Mouse (Mus musculus) midbrain, embryonic 10.5 days (tissue): Measurements from ENCODE around the gene Usp34. TPM values are rescaled to one million over a fixed set of nuclear protein-coding genes. Genes with fewer than 3 reads are reported as not detected.
A peak's percentile ranks its signal among the peaks of the same experiment; 100 is the strongest.
"Not testable (repeated sequence)": the region's sequence is repeated elsewhere in the genome, so short reads cannot be mapped to it uniquely, and the experiment has no call there.

Experiments
- DNase-seq: peaks from one replicate; pipeline ENCODE4 v3.0.0-alpha.2; 2017; ENCODE audit warnings: low spot score
- H3K27ac ChIP-seq: fragments of 300-500 bp; sonication (generic); replicated peaks from 2 replicates; pipeline ENCODE4 v1.5.1; 2016; ENCODE audit warnings: mild to moderate bottlenecking
- H3K27me3 ChIP-seq: fragments of 300-500 bp; sonication (generic); 2 replicates; pipeline ENCODE4 v1.6.1; 2016; ENCODE audit warnings: low read depth, mild to moderate bottlenecking; ENCODE audit not compliant: poor library complexity, severe bottlenecking
- H3K36me3 ChIP-seq: fragments of 300-500 bp; sonication (generic); 2 replicates; pipeline ENCODE4 v1.6.1; 2016; ENCODE audit warnings: mild to moderate bottlenecking, moderate library complexity
- H3K4me1 ChIP-seq: fragments of 300-500 bp; sonication (generic); 2 replicates; pipeline ENCODE4 v1.6.1; 2016
- H3K4me3 ChIP-seq: fragments of 300-500 bp; sonication (generic); 2 replicates; pipeline ENCODE4 v1.5.1; 2016; ENCODE audit warnings: mild to moderate bottlenecking, moderate library complexity
- H3K9me3 ChIP-seq: fragments of 300-500 bp; sonication (generic); replicated peaks from 2 replicates; pipeline ENCODE4 v1.6.1; 2016; ENCODE audit warnings: mild to moderate bottlenecking
- WGBS: fragments of 180-500 bp; shearing (Covaris S2); methylation state at CpG from one replicate; pipeline ENCODE4 v1.1.7; 2016; 5-methylcytosine and 5-hydroxymethylcytosine counted together
- polyA plus RNA-seq: library from polyadenylated mRNA; unstranded; fragments of >200 nt; fragmentation: Nextera tagmentation; extraction: Ambion mirVana; gene quantifications from 2 replicates; pipeline ENCODE4 v1.2.1, GENCODE M21; 2016

Usp34 gene
- polyA plus RNA-seq, 1 experiment from 2014 or later = 19.6 TPM

GRCm38 (mm10) chr11:23303126-23303525 lies 3.6 kb upstream of the Usp34 start:
- Histone ChIP-seq H3K27ac (no peak overlapping the region), H3K36me3 (peaks cover 13% of the 10 kb centered on the region), H3K27me3 (no peaks in the 10 kb centered on the region), H3K4me3 (no peak overlapping the region), H3K9me3 (no peaks in the 10 kb centered on the region), H3K4me1 (peaks cover 12% of the 10 kb centered on the region)
- no peak for DNase-seq
- WGBS = 76% methylated on average over 1 of the region's 1 CpGs

GRCm38 (mm10) chr11:23305101-23305672 lies 1.5 kb upstream of the Usp34 start:
- not testable (repeated sequence) for DNase-seq, H3K36me3 ChIP-seq, H3K9me3 ChIP-seq, H3K27me3 ChIP-seq
- H3K4me1 ChIP-seq = peaks cover 22% of the 10 kb centered on the region
- peak overlapping the region; percentile 98 for H3K27ac ChIP-seq
- H3K4me3 ChIP-seq = peak overlapping the region; percentile 70
- WGBS = 41% methylated on average over 10 of the region's 10 CpGs

- H3K27me3 ChIP-seq = no peaks in the 10 kb centered on the region
- peak; percentile 97 for DNase-seq
- peak overlapping the region; percentile 98 for H3K27ac ChIP-seq
- H3K36me3 ChIP-seq = peaks cover 9% of the 10 kb centered on the region; the same call in 1 of the 2 replicates
- under 1% methylated on average over 83 of the region's 98 CpGs for WGBS
- peaks cover 22% of the 10 kb centered on the region for H3K4me1 ChIP-seq
- peak overlapping the region; percentile 70 for H3K4me3 ChIP-seq
- H3K9me3 ChIP-seq = no peaks in the 10 kb centered on the region
Observed at GRCm38 (mm10) chr11:23305673-23306608, 754 bp upstream of the Usp34 start.

- Histone ChIP-seq H3K9me3 (no peaks in the 10 kb centered on the region), H3K27ac (peak overlapping the region; percentile 98), H3K36me3 (peaks cover 21% of the 10 kb centered on the region), H3K27me3 (no peaks in the 10 kb centered on the region), H3K4me3 (peak overlapping the region; percentile 70), H3K4me1 (peaks cover 22% of the 10 kb centered on the region)
- 6% methylated on average over 6 of the region's 6 CpGs for WGBS
- DNase-seq = no peak
Observed at GRCm38 (mm10) chr11:23307566-23307920, 848 bp downstream of the Usp34 start.

DNA sequence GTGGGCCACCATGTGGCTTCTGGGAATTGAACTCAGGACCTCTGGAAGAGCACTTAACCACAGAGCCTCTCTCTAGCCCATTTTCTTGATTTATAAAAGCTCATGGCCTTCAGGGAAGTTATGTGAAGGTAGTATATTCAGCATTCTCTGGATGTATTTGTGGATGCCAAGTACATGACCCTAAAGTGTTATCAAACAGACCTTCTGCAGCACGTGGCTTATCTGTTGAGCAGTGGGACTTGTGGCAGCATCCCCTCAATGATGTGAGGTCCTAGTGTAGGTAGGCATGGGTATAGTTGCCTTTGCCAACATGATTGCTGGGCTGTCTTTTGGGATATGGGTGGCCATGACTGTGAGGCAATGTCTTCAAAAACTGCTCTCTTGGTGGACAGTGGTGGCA lies 6.8 kb downstream of the Usp34 start:
- Histone ChIP-seq H3K4me1 (peaks cover 6% of the 10 kb centered on the region), H3K4me3 (no peak overlapping the region), H3K36me3 (peaks cover 35% of the 10 kb centered on the region), H3K9me3 (no peaks in the 10 kb centered on the region), H3K27me3 (no peaks in the 10 kb centered on the region), H3K27ac (no peak overlapping the region)
- no peak for DNase-seq
- 94% methylated on average over 1 of the region's 1 CpGs for WGBS

GRCm38 (mm10) chr11:23329413-23329812 lies 22.7 kb downstream of the Usp34 start:
- no peaks in the 10 kb centered on the region for H3K9me3 ChIP-seq
- WGBS = 93% methylated on average over 2 of the region's 2 CpGs
- H3K4me3 ChIP-seq = no peak overlapping the region

DNA sequence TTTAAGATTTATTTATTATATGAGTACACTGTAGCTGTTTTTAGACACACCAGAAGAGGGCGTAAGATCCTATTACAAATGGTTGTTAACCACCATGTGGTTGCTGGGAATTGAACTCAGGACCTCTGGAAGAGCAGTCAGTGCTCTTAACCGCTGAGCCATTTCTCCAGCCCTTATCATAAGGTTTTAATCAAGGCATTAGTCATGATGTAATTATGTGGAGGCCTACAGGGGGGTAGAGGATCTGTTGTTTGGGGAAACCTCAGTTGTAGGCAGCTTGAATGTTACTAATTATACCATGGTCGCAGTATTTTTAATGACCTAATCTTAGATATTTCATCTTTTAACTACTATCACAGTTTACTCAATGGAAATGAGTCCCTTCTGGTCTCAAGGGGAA lies 25.4 kb downstream of the Usp34 start:
- Histone ChIP-seq H3K4me1 (no peaks in the 10 kb centered on the region), H3K36me3 (peaks cover 37% of the 10 kb centered on the region), H3K27me3 (no peaks in the 10 kb centered on the region), H3K27ac (no peak overlapping the region), H3K4me3 (no peak overlapping the region), H3K9me3 (no peaks in the 10 kb centered on the region)
- 94% methylated on average over 3 of the region's 3 CpGs for WGBS
- DNase-seq = no peak

More at GRCm38 (mm10) chr11:23329413-23329812, 22.7 kb downstream of the Usp34 start:
- DNase-seq = no peak
- no peak overlapping the region for H3K27ac ChIP-seq
- H3K36me3 ChIP-seq = peaks cover 24% of the 10 kb centered on the region
- no peaks in the 10 kb centered on the region for H3K4me1 ChIP-seq
- no peaks in the 10 kb centered on the region for H3K27me3 ChIP-seq

DNA sequence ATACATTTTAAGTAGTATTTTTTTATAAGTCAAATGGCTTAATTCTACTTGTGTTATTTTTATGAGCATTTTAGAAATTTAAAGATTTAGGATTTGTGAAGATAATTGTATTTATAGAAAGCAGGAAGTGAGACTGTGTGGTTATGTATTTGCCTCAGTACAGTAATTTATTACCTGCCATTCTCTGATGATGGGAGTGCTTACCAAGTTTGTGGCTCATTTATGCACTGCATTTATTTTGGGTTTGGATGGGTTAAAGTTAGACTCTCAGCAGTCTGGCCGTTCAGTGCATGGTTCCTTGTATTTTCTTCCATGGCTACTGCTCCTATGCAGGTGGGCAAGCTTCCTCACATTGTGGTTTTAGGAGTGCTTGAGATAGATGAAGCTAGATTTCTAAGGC lies 28.5 kb downstream of the Usp34 start:
- no peak overlapping the region for H3K4me3 ChIP-seq
- H3K27me3 ChIP-seq = no peaks in the 10 kb centered on the region
- H3K4me1 ChIP-seq = no peaks in the 10 kb centered on the region
- no peak for DNase-seq
- 72% methylated on average over 1 of the region's 1 CpGs for WGBS
- H3K36me3 ChIP-seq = peaks cover 41% of the 10 kb centered on the region
- no peaks in the 10 kb centered on the region for H3K9me3 ChIP-seq
- H3K27ac ChIP-seq = no peak overlapping the region

- DNase-seq, H3K9me3 ChIP-seq, H3K4me1 ChIP-seq, H3K4me3 ChIP-seq, H3K27me3 ChIP-seq, H3K27ac ChIP-seq: not testable (repeated sequence)
- 70% methylated on average over 5 of the region's 5 CpGs for WGBS
- H3K36me3 ChIP-seq = peaks cover 68% of the 10 kb centered on the region
Observed at GRCm38 (mm10) chr11:23357226-23357625, 50.5 kb downstream of the Usp34 start.

DNA sequence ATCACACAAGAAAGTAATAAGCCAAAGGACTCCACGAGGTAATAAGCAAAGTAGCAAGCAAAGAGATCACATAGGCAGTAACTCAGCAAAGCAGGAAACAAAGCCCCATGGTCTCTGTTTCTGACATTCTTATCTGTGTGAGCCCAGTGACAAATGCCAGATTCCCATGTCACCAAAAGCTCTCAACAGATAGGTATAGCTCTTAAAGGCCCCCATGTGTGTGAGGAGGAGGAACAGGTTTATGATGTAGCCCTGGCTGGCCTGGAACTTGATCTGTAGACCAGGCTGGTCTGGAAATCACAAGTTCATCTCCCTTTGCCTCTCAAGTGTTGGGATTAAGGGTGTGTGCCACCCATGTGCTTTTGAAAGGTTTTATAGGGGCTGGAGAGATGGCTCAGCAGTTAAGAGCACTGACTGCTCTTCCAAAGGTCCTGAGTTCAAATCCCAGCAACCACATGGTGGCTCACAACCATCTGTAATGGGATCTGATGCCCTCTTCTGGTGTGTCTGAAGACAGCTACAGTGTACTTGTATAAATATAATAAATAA lies 53.1 kb downstream of the Usp34 start:
- H3K4me1 ChIP-seq, H3K9me3 ChIP-seq, DNase-seq, H3K27ac ChIP-seq, H3K27me3 ChIP-seq, H3K4me3 ChIP-seq: not testable (repeated sequence)
- H3K36me3 ChIP-seq = peaks cover 74% of the 10 kb centered on the region
- 89% methylated on average over 1 of the region's 1 CpGs for WGBS

DNA sequence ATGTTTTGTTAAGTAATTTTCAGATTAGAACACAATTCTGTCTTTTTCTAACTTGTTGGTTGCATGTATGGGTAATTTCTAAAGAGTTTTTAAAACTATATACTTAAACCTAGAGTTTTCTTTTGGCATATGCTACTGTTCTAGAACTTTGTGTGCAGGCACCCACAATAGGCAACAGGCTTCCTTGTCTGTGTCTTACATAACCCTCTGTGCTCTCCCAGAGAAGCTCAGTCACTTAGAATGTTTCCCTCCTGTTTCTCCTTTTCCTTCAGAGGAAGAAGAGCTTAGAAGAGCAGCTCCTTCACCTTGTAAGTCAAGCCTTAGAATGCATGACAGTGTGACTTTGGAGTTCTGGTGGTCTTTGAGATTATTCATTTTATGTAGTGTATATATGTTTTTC lies 55.6 kb downstream of the Usp34 start:
- H3K36me3 ChIP-seq = peaks cover 68% of the 10 kb centered on the region
- DNase-seq = no peak
- H3K4me3 ChIP-seq = no peak overlapping the region
- no peaks in the 10 kb centered on the region for H3K9me3 ChIP-seq
- no peak overlapping the region for H3K27ac ChIP-seq
- H3K27me3 ChIP-seq = no peaks in the 10 kb centered on the region
- H3K4me1 ChIP-seq = no peaks in the 10 kb centered on the region

DNA sequence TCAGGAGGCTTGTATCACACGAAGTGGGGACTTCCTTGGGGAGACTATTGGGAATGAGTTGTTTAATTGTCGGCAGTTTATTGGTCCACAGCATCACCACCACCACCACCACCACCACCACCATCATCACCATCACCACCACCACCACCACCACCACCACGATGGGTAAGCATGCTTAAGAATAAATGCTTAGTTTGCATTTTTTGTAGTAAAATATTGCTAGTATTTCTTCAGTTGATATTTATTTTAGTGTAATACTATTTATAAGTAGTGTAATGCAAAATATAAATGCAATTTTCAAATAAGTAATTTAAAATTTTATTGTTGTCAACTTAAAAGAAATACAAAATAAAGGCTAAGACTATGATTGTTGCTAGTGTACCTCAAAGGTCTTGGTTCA lies 57.7 kb downstream of the Usp34 start:
- 90% methylated on average over 3 of the region's 3 CpGs for WGBS
- no peak for DNase-seq
- no peaks in the 10 kb centered on the region for H3K9me3 ChIP-seq
- no peak overlapping the region for H3K27ac ChIP-seq
- H3K4me3 ChIP-seq = no peak overlapping the region
- peaks cover 71% of the 10 kb centered on the region for H3K36me3 ChIP-seq
- no peaks in the 10 kb centered on the region for H3K4me1 ChIP-seq
- no peaks in the 10 kb centered on the region for H3K27me3 ChIP-seq

DNA sequence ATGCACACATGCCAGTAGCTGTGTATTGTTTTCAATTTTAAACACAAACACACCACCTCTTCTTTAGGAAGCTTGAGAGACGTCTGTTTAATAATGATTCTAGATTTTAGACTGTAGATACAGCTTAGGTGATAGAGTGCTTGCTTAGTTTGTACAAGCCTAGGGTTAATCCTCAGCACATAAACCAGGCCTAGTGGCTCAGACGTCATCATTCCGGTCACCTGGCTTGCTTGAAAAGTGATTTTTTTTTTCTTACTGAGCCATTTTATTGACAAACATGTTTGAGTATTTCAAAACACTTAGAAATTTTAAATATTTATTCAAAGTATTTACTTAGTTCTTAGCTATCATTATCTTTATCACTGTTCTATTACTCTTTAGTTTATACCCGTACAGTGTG lies 65.3 kb downstream of the Usp34 start:
- Histone ChIP-seq H3K4me1 (no peaks in the 10 kb centered on the region), H3K9me3 (no peaks in the 10 kb centered on the region), H3K27ac (no peak overlapping the region), H3K27me3 (no peaks in the 10 kb centered on the region), H3K4me3 (no peak overlapping the region), H3K36me3 (peaks cover 75% of the 10 kb centered on the region)
- DNase-seq = no peak
- 95% methylated on average over 4 of the region's 4 CpGs for WGBS
